20 mouse cellular contexts compared by ENCODE assay signal in the genomic region with DNA sequence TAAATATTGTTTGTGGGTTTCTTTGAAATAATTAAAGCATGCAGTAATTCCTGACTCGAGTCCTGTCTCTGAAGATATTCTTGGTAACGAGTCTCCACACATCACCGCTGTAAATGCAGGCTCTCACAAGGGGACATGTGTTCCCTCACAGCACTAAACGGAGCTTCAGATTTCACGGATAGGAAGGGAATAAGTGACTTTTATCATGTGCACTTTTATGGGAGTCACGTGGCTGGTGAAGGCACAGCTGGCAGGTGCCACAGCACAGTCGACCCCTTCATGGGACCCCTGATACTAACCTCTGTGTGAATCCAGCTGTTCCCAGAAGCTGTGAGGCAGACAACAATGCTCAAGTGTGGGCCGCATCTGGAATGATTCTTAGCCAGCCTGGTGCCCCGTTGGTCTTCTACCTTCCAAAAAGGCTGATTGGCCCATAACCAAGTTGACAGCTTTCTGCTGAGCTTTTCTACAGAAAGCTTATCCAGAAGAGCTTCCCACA.
DNase-seq lines count a peak whose midpoint lies in the region; ATAC-seq and TF ChIP-seq lines count a peak whose summit lies in the region.
"Had no signal": no experiment of that assay in that cellular context is flagged by ENCODE, and none has a peak within 500 bp of the region (broad histone marks: within the 10 kb centered on the region; RNA-seq: fewer than 3 reads in every experiment).

No protein-coding gene starts in this region.

- 75% methylated on average over 9 of the region's 9 CpGs for WGBS in midbrain, postnatal 0 days
- WGBS in midbrain, embryonic 13.5 days, result 79% methylated on average over 9 of the region's 9 CpGs
- 33% methylated on average over 9 of the region's 9 CpGs for WGBS in limb, embryonic 12.5 days

- no peak overlapping the region for H3K9ac ChIP-seq in midbrain, postnatal 0 days (replicated peaks; ENCODE audit: low read length, poor library complexity, severe bottlenecking)
- H3K9ac ChIP-seq in midbrain, embryonic 13.5 days (replicated peaks), result no peak overlapping the region
- H3K9ac ChIP-seq in limb, embryonic 12.5 days (replicated peaks), result no peak overlapping the region
- H3K9ac ChIP-seq: embryonic facial prominence, embryonic 15.5 days; forebrain, embryonic 15.5 days; heart, embryonic 12.5 days; hindbrain, embryonic 12.5 days had no signal

- no peaks in the 10 kb centered on the region for H3K36me3 ChIP-seq in midbrain, postnatal 0 days (ENCODE audit: insufficient read depth, low read length)
- H3K36me3 ChIP-seq in midbrain, embryonic 13.5 days, result peaks cover 5% of the 10 kb centered on the region; the same call in 1 of the 2 replicates
- H3K36me3 ChIP-seq in limb, embryonic 12.5 days, result no peaks in the 10 kb centered on the region
- H3K36me3 ChIP-seq: embryonic facial prominence, embryonic 15.5 days; forebrain, embryonic 15.5 days; heart, embryonic 12.5 days; hindbrain, embryonic 12.5 days had no signal

- H3K4me1 ChIP-seq in midbrain, postnatal 0 days (ENCODE audit: insufficient read depth, low read length), result no peaks in the 10 kb centered on the region
- peaks cover 8% of the 10 kb centered on the region for H3K4me1 ChIP-seq in midbrain, embryonic 13.5 days (replicated peaks)
- peaks cover 22% of the 10 kb centered on the region for H3K4me1 ChIP-seq in limb, embryonic 12.5 days (replicated peaks)
- H3K4me1 ChIP-seq: heart, embryonic 12.5 days; hindbrain, embryonic 12.5 days had no signal

- no peak for ATAC-seq in midbrain, postnatal 0 days (ENCODE audit: low FRiP score)
- ATAC-seq in midbrain, embryonic 13.5 days, result no peak
- 0 out of 2 replicates have a peak, but pooled peaks have one; percentile 37 for ATAC-seq in limb, embryonic 12.5 days (ENCODE audit: insufficient number of reproducible peaks, insufficient read depth, low FRiP score, low TSS enrichment, low read depth)
- ATAC-seq: activated CD4-positive, CD25-positive, alpha-beta regulatory T cell, adult 4 months; forebrain, embryonic 15.5 days; Patski had no signal

- no peak overlapping the region for H3K27ac ChIP-seq in midbrain, postnatal 0 days (ENCODE audit: low read depth, low read length)
- H3K27ac ChIP-seq in midbrain, embryonic 13.5 days, result no peak overlapping the region
- H3K27ac ChIP-seq in limb, embryonic 12.5 days, result no peak overlapping the region
- H3K27ac ChIP-seq: embryonic facial prominence, embryonic 15.5 days; forebrain, embryonic 15.5 days; hindbrain, embryonic 12.5 days had no signal

- no peak for TF ChIP-seq CTCF in midbrain, postnatal 0 days (IDR thresholded peaks at IDR 0.05)

- no peak overlapping the region for H3K4me2 ChIP-seq in midbrain, postnatal 0 days (ENCODE audit: low read depth, low read length, poor library complexity, severe bottlenecking)
- no peak overlapping the region for H3K4me2 ChIP-seq in midbrain, embryonic 13.5 days (replicated peaks)
- H3K4me2 ChIP-seq in limb, embryonic 12.5 days, result no peak overlapping the region
- H3K4me2 ChIP-seq: embryonic facial prominence, embryonic 15.5 days; forebrain, embryonic 15.5 days; heart, embryonic 12.5 days; hindbrain, embryonic 12.5 days had no signal

- H3K9me3 ChIP-seq in midbrain, postnatal 0 days (ENCODE audit: low read length), result no peaks in the 10 kb centered on the region
- H3K9me3 ChIP-seq in midbrain, embryonic 13.5 days, result no peaks in the 10 kb centered on the region
- H3K9me3 ChIP-seq in limb, embryonic 12.5 days, result no peaks in the 10 kb centered on the region
- H3K9me3 ChIP-seq: embryonic facial prominence, embryonic 15.5 days; forebrain, embryonic 15.5 days; heart, embryonic 12.5 days; hindbrain, embryonic 12.5 days had no signal

- peak; percentile 79 for DNase-seq in heart, adult 11 months
- no peak for DNase-seq in heart, postnatal 14 days
- peak; percentile 21 for DNase-seq in midbrain, postnatal 0 days (ENCODE audit: low spot score)
- DNase-seq in left cerebral cortex, postnatal 4 days, result no peak
- DNase-seq: adrenal gland, postnatal 25 days; cerebellum, adult 18-20 months; cerebellum, adult 9-11 months; embryo, embryonic 11 days; gastrocnemius, postnatal 14 days; heart, postnatal 36 days had no signal

- intact Hi-C loops in heart, postnatal 14 days (cut with DNase I), result no loop called here
- intact Hi-C loops in left cerebral cortex, postnatal 4 days (cut with DNase I), result no loop called here

- H3K27me3 ChIP-seq in midbrain, postnatal 0 days (ENCODE audit: insufficient read depth, low read length), result no peaks in the 10 kb centered on the region
- no peaks in the 10 kb centered on the region for H3K27me3 ChIP-seq in midbrain, embryonic 13.5 days
- no peaks in the 10 kb centered on the region for H3K27me3 ChIP-seq in limb, embryonic 12.5 days
- H3K27me3 ChIP-seq: CH12.LX; embryonic facial prominence, embryonic 15.5 days; forebrain, embryonic 15.5 days; heart, embryonic 12.5 days; hindbrain, embryonic 12.5 days had no signal

- no peak overlapping the region for H3K4me3 ChIP-seq in midbrain, postnatal 0 days (ENCODE audit: low read depth, low read length)
- H3K4me3 ChIP-seq in midbrain, embryonic 13.5 days (replicated peaks), result no peak overlapping the region
- H3K4me3 ChIP-seq in limb, embryonic 12.5 days (replicated peaks), result no peak overlapping the region
- H3K4me3 ChIP-seq: embryonic facial prominence, embryonic 15.5 days; erythroblast, embryonic 14.5 days; forebrain, embryonic 15.5 days; heart, embryonic 12.5 days; hindbrain, embryonic 12.5 days had no signal

Comparison
In these comparisons a context has a peak if more than half of its experiments do, and no peak if none do; other contexts are left out.
1. DNase-seq: peak in heart, adult 11 months (single experiment) and midbrain, postnatal 0 days (single experiment); none in heart, postnatal 14 days (0 of 2) and left cerebral cortex, postnatal 4 days (single experiment).